Mouse (Mus musculus): ENCODE measurements around the gene Csnk2a1. TPM values are rescaled to one million over a fixed set of nuclear protein-coding genes. Genes with fewer than 3 reads are reported as not detected.

Gene Csnk2a1
- total RNA-seq (2014; rRNA removed) (82.9 and 99.9 TPM in 2 replicates), polyA plus RNA-seq (2012; rRNA removed) (20.7 and 21.1 TPM in 2 replicates)

GRCm38 (mm10) chr2:152226248-152227050, at the start of gene Csnk2a1:
Gene Csnk2a1, plus strand, starts transcription at chr2:152226839.
- Histone ChIP-seq H3K9ac (ENCODE audit: low read depth, low read length) (peak within 1 kb of the TSS; percentile 93), H3K79me2 (ENCODE audit: control insufficient read depth, insufficient read depth, low read length) (peaks cover 17% of the 10 kb centered on the region; the same call in 1 of the 2 replicates), H3K4me3 (ENCODE audit: insufficient read depth, low read depth, low read length) (peak within 1 kb of the TSS; percentile 86), H3K27ac (replicated peaks; ENCODE audit: insufficient read depth, low read depth, low read length) (peak within 1 kb of the TSS; percentile 88), H3K36me3 (ENCODE audit: control insufficient read depth, insufficient read depth, low read length) (peaks cover 2% of the 10 kb centered on the region; the same call in 1 of the 2 replicates), H3K27me3 (ENCODE audit: control insufficient read depth, insufficient read depth, low read length) (no peaks in the 10 kb centered on the region), H3K4me1 (ENCODE audit: control insufficient read depth, insufficient read depth, low read length) (peaks cover 11% of the 10 kb centered on the region)
- under 1% methylated on average over 57 of the region's 58 CpGs for WGBS
- TF ChIP-seq POLR2A (IDR thresholded peaks at IDR 0.05; ENCODE audit: extremely low read depth, insufficient read depth, low read length), result 0 out of 2 replicates have a peak, but pooled peaks have one; percentile 35
- TF ChIP-seq CTCF (IDR thresholded peaks at IDR 0.05; ENCODE audit: low read depth, low read length), result no peak
- DNase-seq (ENCODE audit: extremely low read depth, low read depth, low spot score), result peak; percentile 88

DNA sequence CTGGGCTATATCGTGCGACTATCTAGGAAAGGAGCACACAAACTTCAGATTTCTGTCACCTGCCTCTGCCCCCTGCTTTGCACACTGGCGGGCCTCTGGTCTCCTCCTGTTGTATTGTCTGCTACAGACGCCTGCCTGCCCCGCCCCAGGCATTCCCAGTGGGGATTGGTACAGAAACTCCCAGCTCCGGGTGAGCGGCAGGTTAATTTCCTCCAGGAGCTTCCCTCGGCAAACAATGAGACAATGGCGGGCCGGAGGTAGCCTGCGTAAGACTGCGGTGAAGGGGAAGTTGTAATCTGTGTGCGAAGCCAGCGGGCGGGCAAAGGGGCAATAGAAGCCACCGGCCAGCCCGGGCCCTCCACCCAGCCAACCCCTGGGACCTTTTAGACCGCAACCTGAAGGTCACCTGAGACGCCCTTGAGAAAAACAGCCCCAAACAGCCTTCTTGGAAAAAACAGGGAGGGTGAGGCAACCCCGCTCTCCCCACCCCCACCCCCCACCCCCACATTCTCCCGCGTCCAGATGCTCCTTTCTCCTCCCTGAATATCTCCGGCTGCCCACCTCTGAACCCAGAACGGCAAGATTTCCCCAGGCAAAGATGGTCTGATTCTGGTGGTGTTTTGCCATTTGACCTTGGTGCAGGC, 49.4 kb upstream of the Csnk2a1 start:
- TF ChIP-seq CTCF (IDR thresholded peaks at IDR 0.05; ENCODE audit: low read depth, low read length) (no peak), POLR2A (IDR thresholded peaks at IDR 0.05; ENCODE audit: extremely low read depth, insufficient read depth, low read length) (no peak)
- Histone ChIP-seq H3K27ac (replicated peaks; ENCODE audit: insufficient read depth, low read depth, low read length) (no peak overlapping the region), H3K27me3 (ENCODE audit: control insufficient read depth, insufficient read depth, low read length) (no peaks in the 10 kb centered on the region), H3K9ac (ENCODE audit: low read depth, low read length) (no peak overlapping the region), H3K36me3 (ENCODE audit: control insufficient read depth, insufficient read depth, low read length) (no peaks in the 10 kb centered on the region), H3K4me3 (ENCODE audit: insufficient read depth, low read depth, low read length) (no peak overlapping the region), H3K4me1 (ENCODE audit: control insufficient read depth, insufficient read depth, low read length) (no peaks in the 10 kb centered on the region), H3K79me2 (ENCODE audit: control insufficient read depth, insufficient read depth, low read length) (no peaks in the 10 kb centered on the region)
- 20% methylated on average over 24 of the region's 24 CpGs for WGBS
- DNase-seq (ENCODE audit: extremely low read depth, low read depth, low spot score), result no peak

DNA sequence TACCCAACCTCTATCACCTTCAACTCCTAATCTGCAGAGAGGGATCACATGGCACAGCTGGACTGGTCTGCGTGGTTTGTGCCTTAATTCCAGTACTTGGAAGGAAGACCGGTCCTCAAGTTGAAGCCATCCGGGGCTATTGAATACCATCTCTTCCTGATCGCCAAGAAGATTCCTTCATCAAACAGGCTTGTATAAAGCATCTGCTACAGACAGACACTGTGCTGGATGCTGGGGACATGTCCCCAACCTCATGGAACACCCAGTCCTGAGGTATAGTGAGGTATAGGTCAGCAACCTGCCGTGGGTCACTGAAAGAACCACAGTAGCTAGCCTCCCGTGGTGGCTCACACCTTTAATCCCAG, 48.9 kb upstream of the Csnk2a1 start:
- 86% methylated on average over 6 of the region's 6 CpGs for WGBS
- no peaks in the 10 kb centered on the region for H3K4me1 ChIP-seq (ENCODE audit: control insufficient read depth, insufficient read depth, low read length)
- no peaks in the 10 kb centered on the region for H3K36me3 ChIP-seq (ENCODE audit: control insufficient read depth, insufficient read depth, low read length)
- no peaks in the 10 kb centered on the region for H3K27me3 ChIP-seq (ENCODE audit: control insufficient read depth, insufficient read depth, low read length)
- DNase-seq (ENCODE audit: extremely low read depth, low read depth, low spot score), result no peak
- H3K79me2 ChIP-seq (ENCODE audit: control insufficient read depth, insufficient read depth, low read length), result no peaks in the 10 kb centered on the region
- no peak overlapping the region for H3K27ac ChIP-seq (replicated peaks; ENCODE audit: insufficient read depth, low read depth, low read length)
- TF ChIP-seq CTCF (IDR thresholded peaks at IDR 0.05; ENCODE audit: low read depth, low read length) (no peak), POLR2A (IDR thresholded peaks at IDR 0.05; ENCODE audit: extremely low read depth, insufficient read depth, low read length) (no peak)
- no peak overlapping the region for H3K9ac ChIP-seq (ENCODE audit: low read depth, low read length)
- no peak overlapping the region for H3K4me3 ChIP-seq (ENCODE audit: insufficient read depth, low read depth, low read length)

DNA sequence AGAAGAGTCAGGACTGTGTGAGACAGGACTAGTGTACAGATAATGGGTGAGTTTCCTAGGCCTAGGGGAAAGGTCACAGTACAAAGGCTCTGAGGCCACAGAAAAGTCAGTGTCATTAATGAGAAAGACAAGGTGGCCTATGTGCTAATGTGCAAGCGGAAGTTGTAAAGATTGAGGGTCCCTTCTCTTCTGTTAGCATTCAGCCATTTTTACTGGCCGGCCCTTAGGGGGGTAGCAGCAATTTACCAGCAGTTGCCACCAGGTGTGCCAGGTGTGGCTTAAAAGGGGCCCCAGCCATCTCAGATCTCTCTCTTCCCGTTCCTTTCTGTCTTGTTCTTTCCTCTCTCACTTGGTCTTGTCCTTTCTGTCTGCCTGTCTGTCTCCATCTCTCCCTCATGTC, 48.3 kb upstream of the Csnk2a1 start:
- Histone ChIP-seq H3K9ac (ENCODE audit: low read depth, low read length) (no peak overlapping the region), H3K4me3 (ENCODE audit: insufficient read depth, low read depth, low read length) (no peak overlapping the region), H3K4me1 (ENCODE audit: control insufficient read depth, insufficient read depth, low read length) (no peaks in the 10 kb centered on the region), H3K79me2 (ENCODE audit: control insufficient read depth, insufficient read depth, low read length) (no peaks in the 10 kb centered on the region), H3K27ac (replicated peaks; ENCODE audit: insufficient read depth, low read depth, low read length) (no peak overlapping the region), H3K27me3 (ENCODE audit: control insufficient read depth, insufficient read depth, low read length) (no peaks in the 10 kb centered on the region), H3K36me3 (ENCODE audit: control insufficient read depth, insufficient read depth, low read length) (no peaks in the 10 kb centered on the region)
- no peak for TF ChIP-seq POLR2A (IDR thresholded peaks at IDR 0.05; ENCODE audit: extremely low read depth, insufficient read depth, low read length)
- TF ChIP-seq CTCF (IDR thresholded peaks at IDR 0.05; ENCODE audit: low read depth, low read length), result no peak
- DNase-seq (ENCODE audit: extremely low read depth, low read depth, low spot score), result no peak
- WGBS, result 92% methylated on average over 3 of the region's 3 CpGs

DNA sequence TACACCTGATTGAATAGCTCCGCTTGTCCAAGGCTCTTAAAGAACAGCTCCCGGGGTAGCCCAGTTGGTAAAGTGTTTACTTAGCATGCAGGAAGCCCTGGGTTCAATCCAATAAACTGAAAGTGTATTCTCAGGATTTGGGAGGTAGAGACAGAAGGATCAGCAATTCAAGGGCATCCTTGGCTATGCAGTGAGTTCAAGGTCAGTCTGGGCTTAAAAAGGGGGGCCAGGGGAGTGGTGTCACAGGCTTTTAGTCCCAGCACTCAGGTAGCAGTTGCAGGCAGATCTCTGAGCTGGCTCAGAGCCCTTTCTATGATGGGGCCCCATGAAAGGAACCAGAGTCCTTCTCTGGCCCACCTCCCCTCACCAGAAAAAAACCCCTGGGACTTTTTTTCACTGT, 47.3 kb upstream of the Csnk2a1 start:
- 79% methylated on average over 2 of the region's 2 CpGs for WGBS
- Histone ChIP-seq H3K27ac (replicated peaks; ENCODE audit: insufficient read depth, low read depth, low read length) (no peak overlapping the region), H3K9ac (ENCODE audit: low read depth, low read length) (no peak overlapping the region), H3K27me3 (ENCODE audit: control insufficient read depth, insufficient read depth, low read length) (no peaks in the 10 kb centered on the region), H3K36me3 (ENCODE audit: control insufficient read depth, insufficient read depth, low read length) (no peaks in the 10 kb centered on the region), H3K4me1 (ENCODE audit: control insufficient read depth, insufficient read depth, low read length) (no peaks in the 10 kb centered on the region), H3K4me3 (ENCODE audit: insufficient read depth, low read depth, low read length) (no peak overlapping the region), H3K79me2 (ENCODE audit: control insufficient read depth, insufficient read depth, low read length) (no peaks in the 10 kb centered on the region)
- DNase-seq (ENCODE audit: extremely low read depth, low read depth, low spot score), result no peak
- TF ChIP-seq CTCF (IDR thresholded peaks at IDR 0.05; ENCODE audit: low read depth, low read length), result no peak
- TF ChIP-seq POLR2A (IDR thresholded peaks at IDR 0.05; ENCODE audit: extremely low read depth, insufficient read depth, low read length), result no peak
